Mouse (Mus musculus) lung, embryonic 16.5 days (tissue): ENCODE measurements around the gene Dcakd. TPM values are rescaled to one million over a fixed set of nuclear protein-coding genes. Genes with fewer than 3 reads are reported as not detected.
A peak's percentile ranks its signal among the peaks of the same experiment; 100 is the strongest.

ENCODE experiments used
- ATAC-seq: fragments of 200-750 bp; cut with Nextera tagmentation; 2 replicates; pipeline ENCODE4 v1.8.0; 2017; ENCODE audit warnings: low read depth, mild to moderate bottlenecking, moderate library complexity
- H3K27ac ChIP-seq: fragments of 300-500 bp; sonication (generic); 2 replicates; pipeline ENCODE4 v1.5.1; 2014; ENCODE audit warnings: mild to moderate bottlenecking, control low read depth, low read length
- H3K27me3 ChIP-seq: fragments of 300-500 bp; sonication (generic); 2 replicates; pipeline ENCODE4 v1.6.1; 2014; ENCODE audit warnings: low read depth, low read length, mixed read lengths; ENCODE audit not compliant: control insufficient read depth, insufficient read depth
- H3K36me3 ChIP-seq: fragments of 300-500 bp; sonication (generic); 2 replicates; pipeline ENCODE4 v1.6.1; 2014; ENCODE audit warnings: low read length; ENCODE audit not compliant: control insufficient read depth, insufficient read depth
- H3K4me1 ChIP-seq: fragments of 300-500 bp; sonication (generic); replicated peaks from 2 replicates; pipeline ENCODE4 v1.6.1; 2014; ENCODE audit warnings: low read length, mixed read lengths; ENCODE audit not compliant: control insufficient read depth, insufficient read depth
- H3K4me2 ChIP-seq: fragments of 300-500 bp; sonication (generic); 2 replicates; pipeline ENCODE4 v1.6.1; 2014; ENCODE audit warnings: low read depth, low read length, control low read depth
- H3K4me3 ChIP-seq: fragments of 300-500 bp; sonication (generic); 2 replicates; pipeline ENCODE4 v1.5.1; 2014; ENCODE audit warnings: mild to moderate bottlenecking, low read length, control low read depth
- H3K9ac ChIP-seq: fragments of 300-500 bp; sonication (generic); 2 replicates; pipeline ENCODE4 v1.6.1; 2014; ENCODE audit warnings: low read length, control low read depth
- H3K9me3 ChIP-seq: fragments of 300-500 bp; sonication (generic); 2 replicates; pipeline ENCODE4 v1.6.1; 2016; ENCODE audit warnings: low read length; ENCODE audit not compliant: control insufficient read depth
- WGBS: fragments of 180-500 bp; shearing (Covaris S2); extraction: QIAGEN DNeasy Blood & Tissue Kit; methylation state at CpG from one replicate; pipeline ENCODE4 v1.1.7; 2014; 5-methylcytosine and 5-hydroxymethylcytosine counted together
- polyA plus RNA-seq: library from polyadenylated mRNA; unstranded; fragments of >200 nt; fragmentation: Nextera tagmentation; extraction: Ambion mirVana; gene quantifications from 2 replicates; pipeline ENCODE4 v1.2.1, GENCODE M21; 2015

Dcakd gene
- 140 and 161 TPM in 2 replicates for polyA plus RNA-seq

GRCm38 (mm10) chr11:103028176-103028891 is at the start of gene Dcakd, which contains the start of gene Nmt1:
Gene Dcakd, minus strand, starts transcription at chr11:103028333.
Gene Nmt1, plus strand, starts transcription at chr11:103028190.
- Histone ChIP-seq H3K4me1 (peaks cover 11% of the 10 kb centered on the region), H3K4me3 (peak within 1 kb of the TSS; percentile 85), H3K27me3 (no peaks in the 10 kb centered on the region), H3K36me3 (no peaks in the 10 kb centered on the region; the same call in 1 of the 2 replicates), H3K9ac (peak within 1 kb of the TSS; percentile 87), H3K4me2 (peak within 1 kb of the TSS; percentile 72), H3K9me3 (no peaks in the 10 kb centered on the region), H3K27ac (peak within 1 kb of the TSS; percentile 75)
- ATAC-seq = peak; percentile 99
- WGBS = under 1% methylated on average over 36 of the region's 36 CpGs

GRCm38 (mm10) chr11:103076581-103076980 is 48.4 kb upstream of the Dcakd start:
- Histone ChIP-seq H3K4me2 (no peak overlapping the region), H3K9ac (no peak overlapping the region), H3K4me1 (peaks cover 18% of the 10 kb centered on the region), H3K9me3 (no peaks in the 10 kb centered on the region), H3K4me3 (no peak overlapping the region), H3K27ac (no peak overlapping the region), H3K36me3 (no peaks in the 10 kb centered on the region), H3K27me3 (peaks cover 16% of the 10 kb centered on the region)
- no peak for ATAC-seq
- 77% methylated on average over 8 of the region's 8 CpGs for WGBS

GRCm38 (mm10) chr11:103076010-103076409 is 47.9 kb upstream of the Dcakd start:
- Histone ChIP-seq H3K4me1 (peaks cover 18% of the 10 kb centered on the region), H3K27me3 (peaks cover 10% of the 10 kb centered on the region), H3K4me3 (no peak overlapping the region), H3K9me3 (no peaks in the 10 kb centered on the region), H3K27ac (no peak overlapping the region), H3K36me3 (no peaks in the 10 kb centered on the region), H3K4me2 (no peak overlapping the region), H3K9ac (no peak overlapping the region)
- ATAC-seq = no peak
- 81% methylated on average over 7 of the region's 7 CpGs for WGBS

GRCm38 (mm10) chr11:103074796-103075323 is 46.7 kb upstream of the Dcakd start:
- H3K4me3 ChIP-seq = no peak overlapping the region
- ATAC-seq = peak; percentile 64
- no peak overlapping the region for H3K27ac ChIP-seq
- peak overlapping the region; percentile 13 for H3K4me2 ChIP-seq
- no peaks in the 10 kb centered on the region for H3K36me3 ChIP-seq
- H3K9me3 ChIP-seq = no peaks in the 10 kb centered on the region
- peaks cover 10% of the 10 kb centered on the region for H3K4me1 ChIP-seq
- WGBS = 8% methylated on average over 10 of the region's 10 CpGs
- peaks cover under 1% of the 10 kb centered on the region; the same call in 1 of the 2 replicates for H3K27me3 ChIP-seq
- no peak overlapping the region for H3K9ac ChIP-seq

GRCm38 (mm10) chr11:103074121-103074650 is 46.1 kb upstream of the Dcakd start:
- H3K27me3 ChIP-seq = no peaks in the 10 kb centered on the region
- peak overlapping the region; percentile 13; the same call in 1 of the 2 replicates for H3K4me2 ChIP-seq
- H3K36me3 ChIP-seq = peaks cover under 1% of the 10 kb centered on the region; the same call in 1 of the 2 replicates
- no peak overlapping the region for H3K4me3 ChIP-seq
- WGBS = 59% methylated on average over 10 of the region's 10 CpGs
- no peaks in the 10 kb centered on the region for H3K9me3 ChIP-seq
- 0 out of 2 replicates have a peak, but pooled peaks have one; percentile 2 for ATAC-seq
- no peak overlapping the region for H3K27ac ChIP-seq
- H3K9ac ChIP-seq = no peak overlapping the region
- peaks cover 10% of the 10 kb centered on the region for H3K4me1 ChIP-seq

GRCm38 (mm10) chr11:103073671-103074070 is 45.5 kb upstream of the Dcakd start:
- Histone ChIP-seq H3K27ac (no peak overlapping the region), H3K4me3 (no peak overlapping the region), H3K9me3 (no peaks in the 10 kb centered on the region), H3K4me1 (peaks cover 10% of the 10 kb centered on the region), H3K36me3 (peaks cover 5% of the 10 kb centered on the region; the same call in 1 of the 2 replicates), H3K9ac (no peak overlapping the region), H3K27me3 (no peaks in the 10 kb centered on the region), H3K4me2 (no peak overlapping the region)
- no peak for ATAC-seq
- WGBS = 87% methylated on average over 7 of the region's 7 CpGs

GRCm38 (mm10) chr11:103070322-103070880 is 42.3 kb upstream of the Dcakd start:
- H3K36me3 ChIP-seq = peaks cover 15% of the 10 kb centered on the region

GRCm38 (mm10) chr11:103069731-103070130 is 41.6 kb upstream of the Dcakd start:
- whole genome bisulfite sequencing = 98% methylated on average over 2 of the region's 2 CpGs
- no peak overlapping the region for H3K27ac ChIP-seq
- no peak overlapping the region for H3K4me3 ChIP-seq
- no peak overlapping the region for H3K4me2 ChIP-seq
- H3K27me3 ChIP-seq = no peaks in the 10 kb centered on the region
- H3K4me1 ChIP-seq = peaks cover 13% of the 10 kb centered on the region
- H3K9ac ChIP-seq = no peak overlapping the region
- H3K9me3 ChIP-seq = no peaks in the 10 kb centered on the region
- ATAC-seq = no peak
- peaks cover 20% of the 10 kb centered on the region for H3K36me3 ChIP-seq

More at GRCm38 (mm10) chr11:103070322-103070880, 42.3 kb upstream of the Dcakd start:
- no peak overlapping the region for H3K9ac ChIP-seq
- no peak overlapping the region for H3K27ac ChIP-seq
- no peak overlapping the region for H3K4me2 ChIP-seq
- H3K9me3 ChIP-seq = no peaks in the 10 kb centered on the region
- WGBS = 90% methylated on average over 10 of the region's 10 CpGs
- H3K4me1 ChIP-seq = peaks cover 18% of the 10 kb centered on the region
- no peak for ATAC-seq
- H3K27me3 ChIP-seq = no peaks in the 10 kb centered on the region
- H3K4me3 ChIP-seq = no peak overlapping the region

- Histone ChIP-seq H3K36me3 (peaks cover 29% of the 10 kb centered on the region), H3K9ac (no peak overlapping the region), H3K4me3 (no peak overlapping the region), H3K4me1 (peaks cover 8% of the 10 kb centered on the region), H3K4me2 (no peak overlapping the region), H3K27me3 (no peaks in the 10 kb centered on the region), H3K27ac (no peak overlapping the region), H3K9me3 (no peaks in the 10 kb centered on the region)
- 89% methylated on average over 11 of the region's 11 CpGs for WGBS
- ATAC-seq = no peak
Observed at GRCm38 (mm10) chr11:103068884-103069283, 40.8 kb upstream of the Dcakd start.
